Comparison of ENCODE assay signal across 8 mouse cellular contexts in the genomic region with DNA sequence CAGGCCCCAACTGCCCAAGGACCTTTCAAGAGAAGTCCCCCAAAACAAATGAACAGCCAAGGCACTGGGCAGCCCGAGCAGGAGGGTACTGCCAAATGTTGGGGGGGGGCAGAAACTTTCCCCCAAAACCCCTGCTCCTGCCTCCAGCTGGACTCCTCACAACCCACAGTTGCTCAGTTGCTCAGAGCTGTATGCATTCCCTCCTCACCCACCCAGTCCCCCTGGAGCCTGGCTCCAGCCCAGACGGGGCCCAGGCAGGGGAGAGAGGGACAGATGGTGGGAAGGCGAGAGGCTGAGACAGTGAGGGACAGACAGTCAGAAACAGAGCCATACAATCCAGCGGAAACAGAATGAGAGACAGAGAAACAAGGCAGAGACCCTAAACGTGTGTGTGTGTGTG.
DNase-seq lines count a peak whose midpoint lies in the region; ATAC-seq lines count a peak whose summit lies in the region.
"Had no signal": no experiment of that assay in that cellular context is flagged by ENCODE, and none has a peak within 500 bp of the region (broad histone marks: within the 10 kb centered on the region; RNA-seq: fewer than 3 reads in every experiment).

No protein-coding gene starts in this region.

- ATAC-seq in kidney, embryonic 15.5 days (replicated peaks; ENCODE audit: low FRiP score): no peak
- ATAC-seq in embryonic facial prominence, embryonic 13.5 days (ENCODE audit: insufficient number of reproducible peaks, insufficient read depth, low FRiP score, low TSS enrichment, low read depth): no peak
- peak; percentile 74 for ATAC-seq in hindbrain, embryonic 13.5 days (ENCODE audit: low FRiP score)
- peak; percentile 59 for ATAC-seq in midbrain, embryonic 15.5 days (replicated peaks)

- H3K4me3 ChIP-seq in kidney, embryonic 15.5 days (replicated peaks): no peak overlapping the region
- no peak overlapping the region for H3K4me3 ChIP-seq in embryonic facial prominence, embryonic 13.5 days
- H3K4me3 ChIP-seq in hindbrain, embryonic 13.5 days: no peak overlapping the region
- H3K4me3 ChIP-seq in midbrain, embryonic 15.5 days: no peak overlapping the region

- no peaks in the 10 kb centered on the region for H3K27me3 ChIP-seq in kidney, embryonic 15.5 days
- no peaks in the 10 kb centered on the region for H3K27me3 ChIP-seq in embryonic facial prominence, embryonic 13.5 days
- no peaks in the 10 kb centered on the region for H3K27me3 ChIP-seq in hindbrain, embryonic 13.5 days
- no peaks in the 10 kb centered on the region for H3K27me3 ChIP-seq in midbrain, embryonic 15.5 days (replicated peaks)

- peaks cover 49% of the 10 kb centered on the region for H3K4me1 ChIP-seq in kidney, embryonic 15.5 days
- H3K4me1 ChIP-seq in embryonic facial prominence, embryonic 13.5 days: peaks cover 47% of the 10 kb centered on the region
- peaks cover 45% of the 10 kb centered on the region for H3K4me1 ChIP-seq in hindbrain, embryonic 13.5 days (replicated peaks)
- H3K4me1 ChIP-seq in midbrain, embryonic 15.5 days: peaks cover 25% of the 10 kb centered on the region

- WGBS in kidney, embryonic 15.5 days: 48% methylated on average over 5 of the region's 5 CpGs
- 37% methylated on average over 5 of the region's 5 CpGs for WGBS in embryonic facial prominence, embryonic 13.5 days
- 34% methylated on average over 5 of the region's 5 CpGs for WGBS in hindbrain, embryonic 13.5 days
- 42% methylated on average over 5 of the region's 5 CpGs for WGBS in midbrain, embryonic 15.5 days

- no peak overlapping the region for H3K4me2 ChIP-seq in kidney, embryonic 15.5 days
- peak overlapping the region; percentile 14; the same call in 1 of the 2 replicates for H3K4me2 ChIP-seq in embryonic facial prominence, embryonic 13.5 days
- H3K4me2 ChIP-seq in hindbrain, embryonic 13.5 days: no peak overlapping the region
- H3K4me2 ChIP-seq in midbrain, embryonic 15.5 days: no peak overlapping the region

- H3K27ac ChIP-seq in kidney, embryonic 15.5 days: peak overlapping the region; percentile 56; the same call in 1 of the 2 replicates
- peak overlapping the region; percentile 82 for H3K27ac ChIP-seq in embryonic facial prominence, embryonic 13.5 days
- peak overlapping the region; percentile 87 for H3K27ac ChIP-seq in hindbrain, embryonic 13.5 days
- peak overlapping the region; percentile 60 for H3K27ac ChIP-seq in midbrain, embryonic 15.5 days

- peaks cover 4% of the 10 kb centered on the region; the same call in 1 of the 2 replicates for H3K9me3 ChIP-seq in kidney, embryonic 15.5 days (replicated peaks)
- H3K9me3 ChIP-seq in embryonic facial prominence, embryonic 13.5 days: no peaks in the 10 kb centered on the region
- H3K9me3 ChIP-seq in hindbrain, embryonic 13.5 days: no peaks in the 10 kb centered on the region
- H3K9me3 ChIP-seq in midbrain, embryonic 15.5 days: no peaks in the 10 kb centered on the region

- no peak overlapping the region for H3K9ac ChIP-seq in kidney, embryonic 15.5 days
- no peak overlapping the region for H3K9ac ChIP-seq in embryonic facial prominence, embryonic 13.5 days
- H3K9ac ChIP-seq in hindbrain, embryonic 13.5 days: peak overlapping the region; percentile 49
- H3K9ac ChIP-seq in midbrain, embryonic 15.5 days: no peak overlapping the region

- no peak for DNase-seq in kidney, postnatal 25 days
- no peak for DNase-seq in thymus, adult 18-20 months
- no peak for DNase-seq in spleen, postnatal 10 days (ENCODE audit: low spot score in 2 of 2)
- DNase-seq: cerebellum, adult 18-20 months had no signal

- H3K36me3 ChIP-seq in kidney, embryonic 15.5 days: peaks cover 80% of the 10 kb centered on the region
- peaks cover 76% of the 10 kb centered on the region for H3K36me3 ChIP-seq in embryonic facial prominence, embryonic 13.5 days
- H3K36me3 ChIP-seq in hindbrain, embryonic 13.5 days: peaks cover 64% of the 10 kb centered on the region
- peaks cover 21% of the 10 kb centered on the region; the same call in 1 of the 2 replicates for H3K36me3 ChIP-seq in midbrain, embryonic 15.5 days (replicated peaks)

Comparison
In these comparisons a context has a peak if more than half of its experiments do, and no peak if none do; other contexts are left out.
1. ATAC-seq: peak in hindbrain, embryonic 13.5 days (single experiment) and midbrain, embryonic 15.5 days (single experiment); none in kidney, embryonic 15.5 days (single experiment) and embryonic facial prominence, embryonic 13.5 days (single experiment).
2. Peak in every context shown above with its lines, with median percentiles within 50 percentile points of each other: H3K27ac ChIP-seq.